Mouse (Mus musculus): Measurements from ENCODE around the gene Gadd45g.

Gadd45g gene

GRCm38 (mm10) chr13:51881271-51882128 lies 35.0 kb downstream of the Gadd45g start:
- no peak for DNase-seq (ENCODE audit: extremely low read depth, insufficient read length, low spot score)

- no peak for DNase-seq (ENCODE audit: extremely low read depth, insufficient read length, low spot score)
Observed at GRCm38 (mm10) chr13:51882218-51882617, 35.7 kb downstream of the Gadd45g start.

GRCm38 (mm10) chr13:51884250-51884649 lies 37.8 kb downstream of the Gadd45g start:
- no peak for DNase-seq (ENCODE audit: extremely low read depth, insufficient read length, low spot score)

GRCm38 (mm10) chr13:51885594-51885993 lies 39.1 kb downstream of the Gadd45g start:
- DNase-seq (ENCODE audit: extremely low read depth, insufficient read length, low spot score): no peak

GRCm38 (mm10) chr13:51886085-51886484 lies 39.6 kb downstream of the Gadd45g start:
- peak; percentile 41 for DNase-seq (ENCODE audit: extremely low read depth, insufficient read length, low spot score)

- peak; percentile 70 for DNase-seq (ENCODE audit: extremely low read depth, insufficient read length, low spot score)
Observed at GRCm38 (mm10) chr13:51886723-51887122, 40.2 kb downstream of the Gadd45g start.

GRCm38 (mm10) chr13:51888426-51888825 lies 41.9 kb downstream of the Gadd45g start:
- DNase-seq (ENCODE audit: extremely low read depth, insufficient read length, low spot score): peak; percentile 56

GRCm38 (mm10) chr13:51891825-51892532 lies 45.5 kb downstream of the Gadd45g start:
- DNase-seq (ENCODE audit: extremely low read depth, insufficient read length, low spot score): no peak

GRCm38 (mm10) chr13:51897579-51897978 lies 51.1 kb downstream of the Gadd45g start:
- no peak for DNase-seq (ENCODE audit: extremely low read depth, insufficient read length, low spot score)

All from 3134 (cell line).